Mouse (Mus musculus) bone marrow macrophage, adult 2 months (primary cell): ENCODE results near the gene Pitx1. TPM values are rescaled to one million over a fixed set of nuclear protein-coding genes. Genes with fewer than 3 reads are reported as not detected.

Source experiments
- H3K27ac ChIP-seq: 2 replicates; pipeline ENCODE4 v1.5.1; 2012; ENCODE audit warnings: low read depth, low read length; ENCODE audit not compliant: insufficient read depth
- H3K4me1 ChIP-seq: 2 replicates; pipeline ENCODE4 v1.6.1; 2012; ENCODE audit warnings: low read length; ENCODE audit not compliant: control insufficient read depth, insufficient read depth
- H3K4me3 ChIP-seq: 2 replicates; pipeline ENCODE4 v1.5.1; 2012; ENCODE audit warnings: mild to moderate bottlenecking, low read length, moderate library complexity; ENCODE audit not compliant: insufficient read depth
- CTCF ChIP-seq: IDR thresholded peaks from 2 replicates; pipeline ENCODE4 v1.5.1; 2012; ENCODE audit warnings: low read depth, mild to moderate bottlenecking, low read length, moderate library complexity
- POLR2A ChIP-seq: IDR thresholded peaks from 2 replicates; pipeline ENCODE4 v1.6.1; 2012; ENCODE audit warnings: mild to moderate bottlenecking, low read depth, low read length, borderline replicate concordance
- polyA plus RNA-seq: library from polyadenylated mRNA; stranded (reverse); fragments of >200 nt; gene quantifications from 2 replicates; pipeline ENCODE4 v1.2.4, GENCODE M21; 2012; ENCODE audit not compliant: missing spikeins, insufficient read depth, insufficient read length

The Pitx1 gene
- polyA plus RNA-seq, 1 experiment = 0.60 TPM

DNA sequence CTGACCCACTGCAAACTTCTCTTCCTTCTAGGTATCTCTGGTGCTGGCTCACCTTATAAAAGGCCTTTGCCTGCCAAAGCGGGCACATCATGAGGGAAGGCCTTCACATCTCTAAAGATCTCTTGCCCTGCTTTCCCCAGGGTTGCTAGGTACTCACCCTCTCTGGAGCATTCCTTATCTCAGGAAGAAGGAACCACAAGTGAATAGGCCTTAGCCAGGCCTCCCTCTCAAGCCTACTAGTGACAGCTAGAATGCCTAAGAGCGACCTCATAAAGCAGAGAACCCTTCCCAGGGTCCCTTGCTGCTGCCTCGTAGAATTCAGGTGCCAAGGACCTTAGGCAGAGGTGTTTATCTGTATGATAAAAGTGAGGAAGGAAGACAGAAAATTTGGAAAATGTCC is 51.7 kb downstream of the Pitx1 start, which contains the start of gene Catsper3:
Gene Catsper3, plus strand, starts transcription at position 301 of the 400 bp plus-strand sequence.
- Histone ChIP-seq H3K4me3 (no peak within 1 kb of the TSS), H3K4me1 (no peaks in the 10 kb centered on the region), H3K27ac (no peak within 1 kb of the TSS)
- no peak for TF ChIP-seq CTCF

DNA sequence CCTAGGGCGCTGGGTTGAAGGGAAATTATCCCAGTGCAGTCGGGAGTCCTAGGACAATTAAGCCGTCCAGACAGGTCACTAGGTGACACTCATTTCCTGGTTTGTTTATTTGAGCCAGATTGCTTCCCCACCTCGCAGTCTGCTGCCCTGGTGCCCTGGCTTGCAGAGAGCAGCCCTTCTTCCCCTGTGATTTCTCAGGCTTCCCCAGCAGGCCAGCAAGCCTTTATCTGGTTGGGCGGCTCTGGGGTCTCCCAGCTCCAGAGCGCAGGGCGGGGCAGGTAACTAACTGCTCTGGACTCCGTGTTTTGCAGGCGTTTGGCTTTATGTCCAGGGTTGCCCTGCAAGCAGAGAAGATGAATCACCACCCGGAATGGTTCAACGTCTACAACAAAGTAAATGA is 60.9 kb downstream of the Pitx1 start:
- no peak overlapping the region for H3K27ac ChIP-seq
- no peak overlapping the region for H3K4me3 ChIP-seq
- no peak for TF ChIP-seq POLR2A
- no peak for TF ChIP-seq CTCF
- H3K4me1 ChIP-seq = no peaks in the 10 kb centered on the region

Other genes starting within 250 kb of the Pitx1 start
- 25.2 and 27.5 TPM in 2 replicates for gene B4galt7, start 236.3 kb downstream of the Pitx1 start, polyA plus RNA-seq
- 44.9 and 45.8 TPM in 2 replicates for gene Caml, start 213.2 kb downstream of the Pitx1 start, polyA plus RNA-seq
- 53.3 and 59.2 TPM in 2 replicates for gene Ddx46, start 201.2 kb downstream of the Pitx1 start, polyA plus RNA-seq
- 46.8 and 50.4 TPM in 2 replicates for gene B230219D22Rik, start 143.1 kb downstream of the Pitx1 start, polyA plus RNA-seq
- 51.5 and 54.5 TPM in 2 replicates for gene Txndc15, start 121.5 kb downstream of the Pitx1 start, polyA plus RNA-seq
- gene Pcbd2, start 108.8 kb downstream of the Pitx1 start, polyA plus RNA-seq = 55.0 and 57.0 TPM in 2 replicates
- gene Catsper3, start 51.6 kb downstream of the Pitx1 start, polyA plus RNA-seq = not detected in 2 replicates